Mouse (Mus musculus): Measurements from ENCODE around the gene Cfdp1.

Cfdp1 gene

DNA sequence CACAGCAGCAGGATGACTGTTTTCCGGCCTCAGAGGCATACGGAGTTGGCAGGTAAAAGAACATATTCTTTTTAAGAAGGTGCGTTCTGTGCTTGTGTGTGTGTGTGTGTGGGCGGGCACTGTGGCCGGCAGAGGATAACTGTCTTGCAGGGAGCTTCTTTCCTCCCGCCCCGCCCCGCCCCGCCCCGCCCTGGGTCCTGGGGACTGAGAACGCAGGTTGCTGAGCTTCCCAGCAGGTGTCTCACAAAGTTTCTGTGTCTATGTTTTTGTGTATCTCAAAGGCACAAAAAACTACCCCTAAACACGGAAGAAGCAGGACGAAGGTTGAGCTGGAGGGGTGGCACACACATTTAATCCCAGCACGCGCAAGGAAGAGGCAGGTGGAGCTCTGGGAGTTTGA is 84.8 kb downstream of the Cfdp1 start:
- no peak for DNase-seq (ENCODE audit: low spot score in 2 of 2)

DNA sequence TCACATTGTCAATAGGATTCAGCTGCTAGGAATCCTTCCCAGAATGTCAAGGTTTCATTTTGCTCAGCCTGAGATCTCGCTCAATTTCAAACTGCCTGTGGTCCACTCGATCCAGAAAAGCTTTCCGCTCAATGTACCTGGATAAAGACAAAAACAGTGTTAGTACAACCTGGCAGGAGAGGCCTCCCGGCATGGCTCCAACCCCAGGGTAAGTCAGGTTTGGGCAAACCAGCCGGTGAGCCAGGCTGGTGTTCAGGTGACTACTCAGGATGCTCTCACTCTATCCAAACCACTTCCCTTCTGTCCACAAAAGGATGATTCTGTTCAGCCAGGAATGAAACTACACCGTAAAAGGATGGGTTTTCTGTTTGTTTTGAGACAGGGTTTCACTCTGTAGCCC is 85.4 kb downstream of the Cfdp1 start:
- no peak for DNase-seq (ENCODE audit: low spot score in 2 of 2)

DNA sequence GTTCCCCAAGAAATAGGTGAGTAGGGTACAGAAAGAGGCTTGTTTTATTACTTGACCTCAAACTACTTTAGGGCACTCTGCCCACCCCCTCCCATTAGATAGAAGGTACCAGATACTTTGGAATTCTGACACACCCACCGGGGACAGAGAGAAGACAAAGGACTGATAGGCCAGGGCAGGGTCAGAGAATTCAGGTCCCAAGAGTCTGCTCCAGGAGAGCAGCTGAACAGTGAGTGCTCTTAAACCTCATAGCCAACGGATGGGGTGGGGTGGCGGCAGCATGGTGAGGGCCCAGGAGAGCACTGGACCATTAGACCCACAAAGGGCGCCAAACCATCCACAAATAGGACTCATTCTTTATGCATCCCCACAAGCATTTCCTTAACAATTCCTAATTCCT is 88.5 kb downstream of the Cfdp1 start:
- no peak for DNase-seq (ENCODE audit: low spot score in 2 of 2)

DNA sequence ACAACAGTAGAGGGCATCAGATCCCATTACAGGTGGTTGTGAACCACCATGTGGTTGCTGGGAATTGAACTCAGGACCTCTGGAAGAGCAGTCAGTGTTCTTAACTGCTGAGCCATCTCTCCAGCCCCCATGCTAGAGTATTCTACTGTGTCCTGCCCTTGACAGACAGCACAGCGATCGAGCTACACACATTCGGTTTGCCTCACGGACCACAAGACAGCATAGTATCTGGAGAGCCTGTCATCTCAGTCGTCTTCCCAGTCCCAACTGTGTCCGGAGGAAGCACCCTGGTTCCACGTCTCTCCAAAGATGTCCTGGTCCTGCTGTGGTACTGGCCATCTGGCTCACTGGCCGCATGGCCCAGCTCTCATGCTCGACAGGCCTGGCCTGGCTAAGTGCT is 89.0 kb downstream of the Cfdp1 start:
- no peak for DNase-seq (ENCODE audit: low spot score in 2 of 2)

DNA sequence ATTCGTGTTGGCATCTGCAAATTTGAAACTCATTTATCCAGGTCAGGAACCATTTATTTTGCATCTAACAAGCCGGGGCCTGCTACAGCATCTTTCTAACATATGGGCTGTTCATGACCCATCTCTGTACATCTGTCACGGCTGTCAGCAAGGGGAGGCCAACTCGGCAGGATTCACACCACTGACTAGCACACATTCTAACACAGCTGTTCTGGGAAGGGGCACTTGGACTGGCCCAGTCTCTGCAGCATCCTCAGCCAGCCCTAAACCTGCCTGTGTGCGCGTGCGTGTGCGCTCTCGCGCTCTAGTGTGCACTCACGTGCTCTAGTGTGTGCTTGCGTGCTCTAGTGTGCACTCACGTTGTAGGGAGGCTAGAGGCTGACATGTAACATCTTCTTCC is 93.4 kb downstream of the Cfdp1 start:
- no peak for DNase-seq (ENCODE audit: low spot score in 2 of 2)

DNA sequence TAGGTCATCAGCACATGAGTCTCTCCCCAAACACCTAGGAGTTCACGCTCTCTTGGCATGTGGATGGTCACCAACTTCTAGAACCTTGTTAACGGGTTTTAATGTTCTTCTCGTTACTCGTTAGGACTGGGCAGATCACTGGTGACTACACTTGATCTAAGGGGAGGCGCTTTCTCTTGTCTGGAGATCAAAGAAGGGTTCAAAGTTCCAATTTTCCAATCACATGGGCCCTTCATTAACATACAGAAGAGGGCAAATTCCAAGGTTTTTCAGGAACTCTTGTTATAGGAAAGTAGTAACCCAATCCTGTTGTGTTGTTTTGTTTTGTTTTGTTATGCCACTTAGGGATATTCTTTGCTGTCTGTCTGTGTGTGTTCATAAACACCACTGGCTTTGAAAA is 95.3 kb downstream of the Cfdp1 start:
- no peak for DNase-seq (ENCODE audit: low spot score in 2 of 2)

DNA sequence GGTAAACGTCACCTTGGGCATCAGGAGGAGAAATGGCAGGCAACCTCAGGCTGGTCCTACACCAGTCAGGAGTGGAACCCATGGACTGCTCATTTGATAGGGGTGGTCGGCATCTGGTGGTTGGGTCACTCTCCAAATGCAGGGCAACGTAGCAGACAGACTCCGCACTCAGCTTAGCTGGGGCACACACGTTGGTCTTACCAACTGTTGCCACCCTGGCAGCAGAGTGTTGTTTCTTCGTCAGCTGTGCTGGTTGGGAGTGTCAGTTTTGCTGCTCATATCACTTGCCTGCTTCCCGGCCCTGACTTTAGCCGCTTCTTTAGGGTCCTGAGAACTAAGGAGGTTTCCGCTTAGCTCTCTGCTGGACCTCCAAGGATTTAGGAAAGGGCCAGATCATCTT is 96.5 kb downstream of the Cfdp1 start:
- no peak for DNase-seq (ENCODE audit: low spot score in 2 of 2)

DNA sequence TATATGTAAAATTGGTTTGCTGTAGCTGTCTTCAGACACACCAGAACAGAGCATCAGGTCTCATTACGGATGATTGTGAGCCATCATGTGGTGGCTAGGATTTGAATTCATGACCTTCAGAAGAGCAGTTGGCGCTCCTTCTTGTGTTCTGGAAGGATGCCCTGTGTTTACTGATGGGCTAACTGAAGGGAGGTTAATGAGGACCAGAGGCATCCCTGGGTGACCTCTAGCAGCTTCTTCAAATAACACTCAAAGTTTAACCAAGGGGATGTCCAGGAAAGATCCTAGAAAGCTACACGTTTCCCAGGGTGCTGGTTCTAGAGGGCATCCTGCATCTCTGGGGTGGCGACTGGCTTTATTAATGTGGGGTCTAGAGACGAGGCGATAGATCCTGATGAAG is 99.4 kb downstream of the Cfdp1 start:
- DNase-seq (ENCODE audit: low spot score in 2 of 2), result no peak

DNA sequence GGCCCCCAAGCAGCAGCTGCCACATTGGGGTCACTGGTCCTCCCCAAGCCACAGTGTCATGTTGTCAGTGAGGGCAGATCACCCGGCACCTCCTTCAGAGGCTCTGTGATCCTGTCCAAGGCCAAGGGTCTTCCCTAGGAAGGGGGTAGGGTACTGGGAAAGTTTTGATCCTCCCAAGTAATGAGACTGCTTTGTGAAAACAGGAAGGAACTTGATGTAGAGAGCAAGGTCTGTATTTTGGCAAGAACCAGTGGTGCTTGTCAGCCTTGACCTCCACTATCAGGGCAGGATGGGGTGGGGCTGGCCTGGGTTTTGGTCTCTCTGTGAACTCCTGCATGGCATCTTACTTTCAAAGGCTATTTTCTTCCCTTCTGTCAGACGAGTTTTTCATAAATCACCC is 100.0 kb downstream of the Cfdp1 start:
- no peak for DNase-seq (ENCODE audit: low spot score in 2 of 2)

DNA sequence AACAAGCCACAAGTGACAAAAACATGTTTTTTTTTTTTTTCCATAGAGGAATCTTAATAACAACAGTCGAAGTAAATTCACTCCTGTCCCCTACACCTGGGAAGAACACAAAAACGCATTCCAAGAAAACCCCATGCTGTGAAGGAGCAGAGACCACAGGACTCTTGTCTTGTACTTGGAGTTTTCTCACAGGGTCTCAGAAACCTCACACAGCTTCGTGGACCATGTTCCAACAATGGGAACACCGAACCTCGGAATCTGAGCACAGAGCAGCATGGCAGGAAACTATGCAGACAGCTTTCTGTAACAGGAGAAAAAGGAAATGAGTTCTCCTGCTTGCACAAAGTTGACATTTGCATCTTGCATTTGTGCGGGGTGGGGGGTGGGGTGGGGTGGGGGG is 105.3 kb downstream of the Cfdp1 start:
- no peak for DNase-seq (ENCODE audit: low spot score in 2 of 2)

DNA sequence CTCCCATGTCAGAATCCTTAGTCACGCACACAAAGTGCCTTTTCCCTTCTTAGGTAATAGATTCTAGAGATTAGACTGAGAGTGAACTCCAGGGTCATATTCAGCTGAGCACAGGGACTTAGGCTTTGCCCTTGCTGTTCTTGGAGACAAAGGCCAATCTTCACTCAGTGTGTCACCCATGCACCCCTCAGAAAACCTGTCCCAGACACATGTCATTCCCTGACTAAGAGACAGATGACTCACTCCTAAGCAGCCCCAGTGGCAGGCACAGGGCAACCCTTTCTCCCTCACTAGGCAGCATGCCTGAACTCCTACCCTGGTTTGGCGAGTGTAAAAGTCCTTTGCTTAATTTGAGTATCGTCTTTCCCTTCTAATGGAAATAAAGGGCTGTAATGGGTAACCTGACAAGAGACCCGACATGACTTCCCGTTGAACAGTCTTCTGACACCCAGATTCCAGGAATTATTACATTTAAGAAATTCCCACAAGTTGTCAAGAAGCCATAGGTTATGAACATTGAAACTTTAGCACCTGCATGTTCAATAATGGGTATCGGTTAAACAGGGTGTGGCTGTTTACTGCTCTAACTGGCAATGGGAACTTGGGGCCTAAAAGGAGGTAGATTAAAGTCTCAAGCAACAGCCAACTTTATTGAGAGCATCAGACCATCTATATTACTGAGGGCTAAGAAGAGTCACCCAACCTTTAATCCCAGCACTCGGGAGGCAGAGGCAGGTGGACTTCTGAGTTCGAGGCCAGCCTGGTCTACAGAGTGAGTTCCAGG is 106.0 kb downstream of the Cfdp1 start:
- DNase-seq (ENCODE audit: low spot score in 2 of 2), result no peak

DNA sequence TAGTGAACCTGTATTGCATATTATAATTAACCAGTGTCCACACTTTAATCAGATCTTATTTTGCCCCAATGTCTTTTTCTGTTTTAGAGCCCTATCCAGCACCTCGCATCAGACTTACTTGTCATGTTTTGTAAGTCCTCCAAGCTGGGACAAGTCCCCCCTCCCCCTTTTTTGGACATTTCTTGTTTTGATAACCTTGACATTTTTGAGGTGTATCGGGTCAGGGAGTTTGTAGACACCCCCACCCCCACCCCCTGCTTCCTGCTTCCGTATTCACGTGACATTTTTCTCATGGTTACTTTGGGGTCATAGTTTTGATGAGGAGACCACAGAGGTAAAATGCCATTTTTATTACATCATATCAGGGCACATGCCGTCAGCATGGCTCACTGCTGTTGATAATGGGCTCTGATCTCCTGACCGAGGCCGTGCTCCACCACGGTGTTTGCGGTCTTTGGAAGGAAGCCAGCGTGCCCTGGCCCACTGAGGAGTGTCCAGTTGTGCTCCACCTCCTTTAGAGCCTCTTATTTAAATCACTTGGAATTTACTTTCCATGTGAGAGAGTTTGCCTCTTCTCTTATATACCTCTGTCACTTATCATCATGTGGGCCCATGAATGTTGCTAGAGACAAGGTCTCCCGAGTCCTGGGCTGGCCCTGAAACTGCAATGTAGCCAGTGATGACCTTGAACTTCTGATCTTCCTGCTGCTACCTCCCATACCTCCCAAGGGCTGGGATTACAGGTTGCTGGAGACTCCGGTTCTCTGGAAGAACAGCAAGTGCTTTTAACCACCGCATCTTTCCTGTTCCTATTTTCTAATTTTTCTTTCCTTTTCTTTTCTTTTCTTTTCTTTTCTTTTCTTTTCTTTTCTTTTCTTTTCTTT is 107.3 kb downstream of the Cfdp1 start:
- no peak for DNase-seq (ENCODE audit: low spot score in 2 of 2)

DNA sequence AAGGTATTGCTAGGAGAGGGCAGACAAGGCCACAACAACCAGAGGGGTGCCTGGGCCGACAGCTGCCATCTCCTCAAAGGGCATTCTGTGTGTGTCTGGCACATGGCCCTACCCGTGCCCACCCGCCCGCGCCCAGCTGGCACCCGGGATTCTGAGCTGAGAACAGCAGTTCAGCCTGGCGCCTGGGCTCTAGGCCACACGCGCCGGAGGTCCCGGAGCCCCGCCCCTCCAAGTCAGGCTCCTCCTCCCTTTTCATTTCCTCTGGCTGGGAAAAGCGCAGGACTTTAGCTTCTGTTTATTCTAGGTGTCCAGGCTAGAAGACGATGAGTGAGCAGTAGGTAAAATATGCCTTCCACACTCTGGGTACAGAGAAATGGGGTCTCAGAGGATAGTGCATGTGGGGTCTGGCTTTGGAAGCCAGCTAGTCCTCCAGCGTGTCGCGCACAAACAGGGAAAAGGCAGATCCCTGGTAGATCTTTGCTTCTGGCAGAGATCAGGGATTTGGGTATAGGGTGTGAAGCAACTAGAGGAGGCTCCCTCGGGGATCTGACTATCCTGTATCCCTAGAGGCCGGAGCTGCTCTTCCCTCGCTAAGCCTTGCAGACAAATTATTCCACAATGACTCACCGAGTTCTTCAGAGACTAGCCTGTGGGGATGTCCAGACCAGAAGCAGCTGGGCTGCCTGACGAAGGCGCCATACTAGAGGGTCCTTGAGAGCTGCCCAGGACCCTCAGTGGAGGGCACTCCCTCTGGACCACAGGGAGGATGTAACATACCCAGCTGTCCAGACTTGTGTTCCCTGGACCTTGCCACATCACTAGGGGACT is 108.3 kb downstream of the Cfdp1 start:
- no peak for DNase-seq (ENCODE audit: low spot score in 2 of 2)

DNA sequence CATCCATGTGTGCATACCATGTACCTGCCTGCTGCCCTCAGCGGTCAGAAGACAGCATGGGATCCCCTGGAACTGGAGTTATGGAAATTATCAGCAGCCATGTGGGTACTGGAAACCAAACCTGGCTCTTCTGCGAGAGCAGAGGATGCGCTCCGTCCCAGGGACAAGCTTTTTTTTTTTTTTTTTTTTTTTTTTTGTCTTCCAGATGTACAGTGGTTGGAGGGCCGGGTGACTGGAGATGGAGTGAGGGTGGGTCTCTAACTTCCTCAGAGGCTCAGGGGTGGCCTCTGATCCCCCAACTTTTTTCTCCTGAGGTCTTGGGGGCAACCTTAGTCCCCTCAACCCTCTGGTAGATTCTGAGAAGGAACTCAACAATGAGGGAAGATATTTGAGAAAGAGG is 109.0 kb downstream of the Cfdp1 start:
- no peak for DNase-seq (ENCODE audit: low spot score in 2 of 2)

DNA sequence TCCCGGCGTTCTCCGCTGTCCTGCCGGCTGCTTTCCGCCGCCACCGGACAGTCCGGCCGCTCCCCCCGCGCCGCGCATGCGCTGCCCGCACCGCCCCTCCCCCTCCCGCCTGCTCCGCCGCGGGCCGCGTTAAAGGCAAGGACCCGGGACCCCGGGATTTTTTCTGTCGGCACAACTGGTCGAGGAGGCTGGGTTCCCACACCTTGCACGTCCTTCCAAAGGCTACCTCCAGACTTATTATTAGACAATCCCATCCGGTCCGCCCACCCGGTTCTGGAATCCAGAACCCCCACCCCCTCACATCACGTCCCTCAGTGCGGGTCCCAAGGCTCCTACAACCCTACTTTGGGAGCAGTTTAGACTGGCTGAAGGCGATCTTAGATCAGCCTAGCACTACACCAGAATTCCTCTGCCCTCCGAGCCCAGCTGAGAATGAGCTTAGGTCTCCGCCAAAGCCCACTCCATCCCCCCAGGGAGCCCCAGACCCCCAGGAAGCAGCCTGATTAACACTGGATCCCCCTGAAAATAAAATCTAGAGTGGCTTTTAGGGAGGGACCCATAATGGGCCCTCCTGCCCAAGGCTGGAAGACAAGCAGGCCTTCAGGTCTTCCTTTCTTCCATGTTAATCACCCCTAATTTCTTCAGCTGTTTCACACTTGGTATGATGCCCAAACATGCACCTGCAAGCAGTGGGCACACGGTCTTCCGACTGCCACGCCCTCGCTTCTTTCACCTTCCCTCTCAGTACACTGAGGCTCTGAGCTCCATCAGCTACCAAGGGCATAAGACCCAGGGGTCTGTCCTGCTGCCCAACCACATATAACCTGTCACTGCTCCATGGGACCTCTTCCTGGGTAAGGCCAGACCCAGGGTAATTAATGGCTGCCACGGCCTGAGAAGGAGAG is 110.0 kb downstream of the Cfdp1 start, which contains the start of gene Bcar1:
TSS of gene Bcar1 (minus strand) at position 18 of the 905 bp plus-strand sequence.
- no peak for DNase-seq (ENCODE audit: low spot score in 2 of 2)

DNA sequence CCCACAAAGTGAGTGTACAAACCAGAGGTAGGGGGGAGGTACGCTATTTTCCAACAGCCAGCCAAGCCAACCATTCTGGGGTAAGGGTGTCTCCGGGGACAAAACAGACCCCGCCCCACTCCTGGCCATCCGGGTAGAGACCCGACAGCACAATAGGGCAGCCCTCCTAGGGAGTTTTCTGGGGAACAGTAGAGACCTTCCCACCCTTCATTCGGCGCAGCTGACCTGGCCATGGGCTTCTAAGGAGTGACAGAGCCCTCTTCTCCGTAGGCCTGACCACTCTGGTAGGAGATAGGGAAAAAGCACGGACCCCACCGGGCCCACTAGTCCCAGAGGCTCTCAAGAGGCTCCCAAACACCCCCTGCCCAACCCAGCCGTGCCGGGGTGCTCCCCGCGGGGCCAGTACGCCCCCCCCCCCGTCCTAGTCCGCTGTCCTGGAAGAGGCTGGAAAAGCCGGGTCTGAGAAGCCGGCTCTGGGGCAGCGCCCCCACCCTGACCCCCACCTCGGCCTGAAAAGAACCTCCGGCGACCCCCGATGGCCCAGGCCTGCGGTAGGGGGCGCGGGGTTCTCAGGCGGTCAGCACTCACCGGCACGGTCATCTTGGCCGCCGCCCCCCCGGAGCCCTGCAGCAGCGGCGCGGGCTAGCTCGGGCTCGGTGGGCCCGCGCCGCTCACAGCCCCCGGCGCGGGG is 110.8 kb downstream of the Cfdp1 start:
- DNase-seq (ENCODE audit: low spot score in 2 of 2), result no peak

DNA sequence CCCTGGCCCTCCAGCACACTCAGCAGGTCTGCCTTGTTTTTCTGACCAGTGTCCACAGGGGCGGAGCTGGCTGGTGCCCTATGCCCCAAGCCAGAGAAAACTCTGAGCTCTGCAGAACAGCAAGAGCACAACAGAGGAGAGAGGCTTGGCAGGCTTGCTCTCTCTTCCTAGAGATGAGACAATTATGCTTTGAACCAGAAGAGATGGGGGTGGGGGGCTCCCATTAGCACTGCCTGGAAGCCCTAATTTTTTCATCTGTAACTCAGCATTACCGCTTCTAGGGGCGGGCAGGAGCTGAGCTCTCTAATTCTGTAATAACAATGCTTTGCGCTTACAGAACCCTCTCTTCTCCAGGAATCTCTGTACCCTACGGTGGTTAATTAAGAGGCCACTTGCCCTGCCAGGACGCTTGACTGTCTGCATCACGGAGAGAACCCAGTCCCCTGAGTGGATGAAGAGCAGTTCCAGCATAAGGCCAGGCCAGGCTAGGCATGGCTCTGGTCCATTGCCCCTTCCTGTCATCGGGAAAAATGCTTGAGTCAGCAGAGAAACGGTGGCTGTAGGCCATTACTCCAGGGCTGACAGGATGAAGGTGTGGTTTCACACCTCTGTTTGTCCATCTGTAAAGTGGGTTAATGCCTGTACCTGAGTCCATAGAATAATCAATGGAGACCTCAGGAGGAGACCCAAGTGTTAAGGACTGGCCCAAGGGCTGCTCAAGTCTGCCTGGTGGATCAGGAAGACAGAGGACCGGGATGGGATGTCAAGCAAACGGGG is 111.6 kb downstream of the Cfdp1 start:
- DNase-seq (ENCODE audit: low spot score in 2 of 2), result no peak

DNA sequence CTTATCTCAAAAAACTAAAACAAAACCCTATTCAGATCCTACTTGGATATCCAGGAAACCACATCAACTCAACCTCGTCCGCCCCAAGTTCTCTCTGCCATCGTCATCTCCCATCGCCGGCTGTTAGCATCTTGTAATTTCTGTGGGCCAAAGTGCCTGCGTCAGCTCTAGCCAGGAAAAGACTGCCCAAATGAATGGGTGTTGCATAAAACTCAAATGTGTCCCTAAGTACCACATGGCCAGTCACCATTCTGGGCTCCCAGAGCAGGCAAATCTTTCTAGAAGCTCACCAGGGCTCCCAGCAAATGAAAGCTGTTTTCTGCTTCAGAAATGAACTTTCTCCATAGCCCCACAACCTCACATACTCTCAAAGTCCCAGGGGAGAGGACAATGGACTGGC is 112.5 kb downstream of the Cfdp1 start:
- DNase-seq (ENCODE audit: low spot score in 2 of 2), result no peak

DNA sequence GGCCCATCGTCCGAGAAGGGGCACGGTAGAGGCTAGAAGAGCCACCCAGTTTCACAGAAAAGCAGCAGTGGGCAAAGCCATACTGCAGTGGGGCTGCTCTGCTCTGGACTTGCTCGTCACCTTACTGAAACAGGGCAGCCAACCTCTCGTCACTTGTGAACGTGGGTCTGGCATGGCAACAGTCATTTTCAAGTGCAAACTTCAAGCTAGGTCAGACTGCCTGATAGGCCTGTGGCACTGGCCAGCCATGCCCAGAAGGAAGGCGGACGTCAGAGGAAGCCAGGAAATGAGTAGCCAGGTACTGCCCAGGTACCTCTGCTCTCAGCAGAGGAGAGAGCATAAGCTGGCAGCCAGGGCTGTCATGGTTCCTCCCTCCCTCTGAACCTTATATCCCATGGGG is 113.1 kb downstream of the Cfdp1 start:
- no peak for DNase-seq (ENCODE audit: low spot score in 2 of 2)

DNA sequence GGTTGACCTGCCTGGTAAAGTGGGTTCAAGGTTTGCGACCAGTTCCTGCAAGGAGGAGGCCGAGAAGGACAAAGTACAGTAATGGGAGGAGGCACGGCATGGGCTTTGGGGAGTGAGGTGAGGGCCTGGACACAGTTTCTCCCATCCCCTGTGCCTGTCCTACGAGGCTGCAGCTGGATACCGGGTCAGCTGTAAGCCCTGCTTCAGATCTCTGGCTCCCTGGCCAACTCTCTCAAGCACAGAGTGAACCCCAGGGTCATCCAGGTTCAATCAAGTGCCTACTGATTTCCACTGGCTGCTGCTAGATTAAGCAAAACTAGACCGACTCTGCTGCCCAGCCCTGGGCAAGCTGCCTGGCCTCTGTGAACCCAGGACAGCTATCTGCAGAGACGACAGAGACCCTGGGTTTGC is 113.8 kb downstream of the Cfdp1 start:
- no peak for DNase-seq (ENCODE audit: low spot score in 2 of 2)
